Comparison of ENCODE assay signal across 8 mouse cellular contexts in genomic region chr7:78895653-78896333, GRCm38 (mm10). TPM values are rescaled to one million over a fixed set of nuclear protein-coding genes. Genes with fewer than 3 reads are reported as not detected.
DNase-seq lines count a peak whose midpoint lies in the region; ATAC-seq and TF ChIP-seq lines count a peak whose summit lies in the region.

Aen (plus strand) TSS chr7:78895854.

- peak; percentile 99 for DNase-seq in heart, postnatal 10 days
- DNase-seq in large intestine, adult 2 months (ENCODE audit: low read depth, low spot score): peak; percentile 96
- DNase-seq in liver, postnatal 0 days: peak; percentile 99
- DNase-seq in testis, postnatal 10 days (ENCODE audit: low spot score): peak; percentile 100

- peak; percentile 99 for ATAC-seq in cerebellum, adult (ENCODE audit: insufficient number of reproducible peaks, low FRiP score, low TSS enrichment)
- ATAC-seq in forebrain, embryonic 13.5 days: peak; percentile 98
- peak; percentile 99 for ATAC-seq in liver, postnatal 0 days
- peak; percentile 99 for ATAC-seq in neural tube, embryonic 14.5 days (ENCODE audit: low read depth)

- H3K4me3 ChIP-seq in ES-Bruce4 (ENCODE audit: low read depth, low read length): peak within 1 kb of the TSS; percentile 90
- peak within 1 kb of the TSS; percentile 90 for H3K4me3 ChIP-seq in forebrain, embryonic 13.5 days
- peak within 1 kb of the TSS; percentile 86 for H3K4me3 ChIP-seq in liver, postnatal 0 days (ENCODE audit: low read depth, low read length)
- H3K4me3 ChIP-seq in neural tube, embryonic 14.5 days (ENCODE audit: low read depth, low read length): peak within 1 kb of the TSS; percentile 95

- no peak for TF ChIP-seq EP300 in ES-Bruce4 (IDR thresholded peaks at IDR 0.05; ENCODE audit: insufficient read depth, low read depth, low read length)
- peak; percentile 43; the same call in 1 of the 2 replicates for TF ChIP-seq EP300 in liver, postnatal 0 days (IDR thresholded peaks at IDR 0.05; ENCODE audit: low read depth)

- intact Hi-C loops in heart, postnatal 10 days (cut with DNase I): loop anchor here (10.0 kb wide), 1 partner anchor 331 kb away; no protein-coding TSS in a partner anchor

- H3K27me3 ChIP-seq in ES-Bruce4 (ENCODE audit: control insufficient read depth, insufficient read depth, low read length, poor library complexity, severe bottlenecking): no peaks in the 10 kb centered on the region
- no peaks in the 10 kb centered on the region for H3K27me3 ChIP-seq in forebrain, embryonic 13.5 days
- H3K27me3 ChIP-seq in liver, postnatal 0 days (ENCODE audit: insufficient read depth, low read length): no peaks in the 10 kb centered on the region
- no peaks in the 10 kb centered on the region for H3K27me3 ChIP-seq in neural tube, embryonic 14.5 days (ENCODE audit: control insufficient read depth, insufficient read depth, low read length)

- peak within 1 kb of the TSS; percentile 95 for H3K9ac ChIP-seq in ES-Bruce4 (ENCODE audit: low read depth, poor library complexity, severe bottlenecking)
- H3K9ac ChIP-seq in forebrain, embryonic 13.5 days: peak within 1 kb of the TSS; percentile 79
- peak within 1 kb of the TSS; percentile 80 for H3K9ac ChIP-seq in liver, postnatal 0 days (replicated peaks)
- peak within 1 kb of the TSS; percentile 70 for H3K9ac ChIP-seq in neural tube, embryonic 14.5 days (replicated peaks; ENCODE audit: low read depth, low read length)

- no peak for TF ChIP-seq POLR2A in ES-Bruce4 (IDR thresholded peaks at IDR 0.05; ENCODE audit: insufficient read depth, low read length)

- H3K36me3 ChIP-seq in ES-Bruce4 (ENCODE audit: control insufficient read depth, insufficient read depth, low read length, poor library complexity, severe bottlenecking): peaks cover 16% of the 10 kb centered on the region
- peaks cover 4% of the 10 kb centered on the region; the same call in 1 of the 2 replicates for H3K36me3 ChIP-seq in forebrain, embryonic 13.5 days (ENCODE audit: poor library complexity, severe bottlenecking)
- H3K36me3 ChIP-seq in liver, postnatal 0 days (replicated peaks; ENCODE audit: insufficient read depth, low read length): 0 out of 2 replicates have a peak, but pooled peaks cover 3% of the 10 kb centered on the region
- H3K36me3 ChIP-seq in neural tube, embryonic 14.5 days (ENCODE audit: control insufficient read depth, insufficient read depth, low read length): no peaks in the 10 kb centered on the region

- H3K4me1 ChIP-seq in ES-Bruce4 (ENCODE audit: control insufficient read depth, insufficient read depth, low read length): no peaks in the 10 kb centered on the region
- H3K4me1 ChIP-seq in forebrain, embryonic 13.5 days: peaks cover 21% of the 10 kb centered on the region
- H3K4me1 ChIP-seq in liver, postnatal 0 days (ENCODE audit: insufficient read depth): peaks cover 23% of the 10 kb centered on the region
- H3K4me1 ChIP-seq in neural tube, embryonic 14.5 days (ENCODE audit: control insufficient read depth, insufficient read depth, low read length): peaks cover 5% of the 10 kb centered on the region; the same call in 1 of the 2 replicates

- peak within 1 kb of the TSS; percentile 54 for H3K27ac ChIP-seq in ES-Bruce4 (ENCODE audit: insufficient read depth, low read length)
- no peak within 1 kb of the TSS for H3K27ac ChIP-seq in forebrain, embryonic 13.5 days
- H3K27ac ChIP-seq in liver, postnatal 0 days (ENCODE audit: low read depth): peak within 1 kb of the TSS; percentile 66; the same call in 1 of the 2 replicates
- H3K27ac ChIP-seq in neural tube, embryonic 14.5 days (ENCODE audit: low read depth, low read length): no peak within 1 kb of the TSS

- no peak for TF ChIP-seq CTCF in ES-Bruce4 (IDR thresholded peaks at IDR 0.05; ENCODE audit: low read depth, low read length)
- TF ChIP-seq CTCF in liver, postnatal 0 days (IDR thresholded peaks at IDR 0.05; ENCODE audit: low read depth): no peak

- H3K4me2 ChIP-seq in forebrain, embryonic 13.5 days: peak within 1 kb of the TSS; percentile 77
- peak within 1 kb of the TSS; percentile 94 for H3K4me2 ChIP-seq in liver, postnatal 0 days (ENCODE audit: low read depth, low read length)
- peak within 1 kb of the TSS; percentile 80 for H3K4me2 ChIP-seq in neural tube, embryonic 14.5 days (ENCODE audit: low read depth, low read length)

- 1% methylated on average over 53 of the region's 53 CpGs for WGBS in forebrain, embryonic 13.5 days
- 4% methylated on average over 53 of the region's 53 CpGs for WGBS in large intestine, adult 2 months
- under 1% methylated on average over 47 of the region's 53 CpGs for WGBS in liver, postnatal 0 days (ENCODE audit: insufficient replicate concordance)
- 1% methylated on average over 53 of the region's 53 CpGs for WGBS in neural tube, embryonic 14.5 days

- H3K9me3 ChIP-seq in ES-Bruce4 (replicated peaks; ENCODE audit: control insufficient read depth, insufficient read depth, low read length, poor library complexity, severe bottlenecking): peaks cover 25% of the 10 kb centered on the region
- H3K9me3 ChIP-seq in forebrain, embryonic 13.5 days (replicated peaks): no peaks in the 10 kb centered on the region
- no peaks in the 10 kb centered on the region for H3K9me3 ChIP-seq in liver, postnatal 0 days (ENCODE audit: low read length)
- no peaks in the 10 kb centered on the region for H3K9me3 ChIP-seq in neural tube, embryonic 14.5 days (ENCODE audit: control insufficient read depth, low read length)

RNA-seq across cellular contexts. Expression of gene Aen, which starts in this region (rescaled TPM):
- polyA plus RNA-seq in ES-Bruce4 (2011; ENCODE audit: insufficient read depth, insufficient read length, low read depth, missing spikeins): 117 and 121 TPM in 2 replicates
- polyA plus RNA-seq in forebrain, embryonic 13.5 days (2015; fragmentation: Nextera tagmentation; extraction: Ambion mirVana): 57.2 and 61.5 TPM in 2 replicates
- total RNA-seq in heart, postnatal 10 days (2021): 10 to 100 TPM; 33.1 to 35.7 TPM
- polyA plus RNA-seq in large intestine, adult 2 months (2012; rRNA removed): 12.6 and 16.1 TPM in 2 replicates
- polyA plus RNA-seq in liver, postnatal 0 days (2015; fragmentation: Nextera tagmentation; extraction: Ambion mirVana): 15.1 and 15.9 TPM in 2 replicates
- 38.9 and 47.5 TPM in 2 replicates for polyA plus RNA-seq in neural tube, embryonic 14.5 days (2014; fragmentation: Nextera tagmentation; extraction: Ambion mirVana)

Comparison
In these comparisons a context has a peak if more than half of its experiments do, and no peak if none do; other contexts are left out.
1. H3K27ac ChIP-seq: peak in ES-Bruce4 (single experiment) and liver, postnatal 0 days (single experiment); none in forebrain, embryonic 13.5 days (single experiment) and neural tube, embryonic 14.5 days (single experiment).
2. Peak in every context shown above with its lines, with median percentiles within 50 percentile points of each other: H3K4me3 ChIP-seq, H3K9ac ChIP-seq, ATAC-seq, H3K4me2 ChIP-seq and DNase-seq.